Mouse (Mus musculus) intestine, embryonic 15.5 days (tissue): ENCODE results near the gene Ttll9. TPM values are rescaled to one million over a fixed set of nuclear protein-coding genes. Genes with fewer than 3 reads are reported as not detected.

ENCODE experiments used
- ATAC-seq: fragments of 200-750 bp; cut with Nextera tagmentation; 2 replicates; pipeline ENCODE4 v1.8.0; 2017; ENCODE audit warnings: moderate TSS enrichment, moderate library complexity
- H3K27ac ChIP-seq: fragments of 300-500 bp; sonication (generic); 2 replicates; pipeline ENCODE4 v1.5.1; 2015; ENCODE audit warnings: mild to moderate bottlenecking, inconsistent platforms
- H3K27me3 ChIP-seq: fragments of 300-500 bp; sonication (generic); replicated peaks from 2 replicates; pipeline ENCODE4 v1.6.1; 2015; ENCODE audit warnings: inconsistent platforms
- H3K36me3 ChIP-seq: fragments of 300-500 bp; sonication (generic); 2 replicates; pipeline ENCODE4 v1.6.1; 2015; ENCODE audit warnings: inconsistent platforms
- H3K4me1 ChIP-seq: fragments of 300-500 bp; sonication (generic); replicated peaks from 2 replicates; pipeline ENCODE4 v1.6.1; 2015; ENCODE audit warnings: inconsistent platforms
- H3K4me2 ChIP-seq: fragments of 300-500 bp; sonication (generic); replicated peaks from 2 replicates; pipeline ENCODE4 v1.6.1; 2015; ENCODE audit warnings: mild to moderate bottlenecking, inconsistent platforms
- H3K4me3 ChIP-seq: fragments of 300-500 bp; sonication (generic); replicated peaks from 2 replicates; pipeline ENCODE4 v1.5.1; 2015; ENCODE audit warnings: inconsistent platforms
- H3K9ac ChIP-seq: fragments of 300-500 bp; sonication (generic); 2 replicates; pipeline ENCODE4 v1.6.1; 2015; ENCODE audit warnings: inconsistent platforms
- H3K9me3 ChIP-seq: fragments of 300-500 bp; sonication (generic); 2 replicates; pipeline ENCODE4 v1.6.1; 2016; ENCODE audit warnings: inconsistent platforms
- WGBS: fragments of 180-500 bp; shearing (Covaris S2); methylation state at CpG from one replicate; pipeline ENCODE4 v1.1.7; 2015; 5-methylcytosine and 5-hydroxymethylcytosine counted together
- polyA plus RNA-seq: library from polyadenylated mRNA; unstranded; fragments of >200 nt; fragmentation: Nextera tagmentation; extraction: Ambion mirVana; gene quantifications from 2 replicates; pipeline ENCODE4 v1.2.1, GENCODE M21; 2015

The Ttll9 gene
- polyA plus RNA-seq, 1 experiment from 2014 or later: 0.18 TPM

- Histone ChIP-seq H3K9me3 (no peaks in the 10 kb centered on the region), H3K4me1 (no peaks in the 10 kb centered on the region), H3K4me2 (no peak overlapping the region), H3K4me3 (no peak overlapping the region), H3K27me3 (peaks cover 17% of the 10 kb centered on the region), H3K36me3 (no peaks in the 10 kb centered on the region), H3K27ac (no peak overlapping the region), H3K9ac (no peak overlapping the region)
- WGBS: 78% methylated on average over 7 of the region's 7 CpGs
- ATAC-seq: no peak
These were observed 63.8 kb downstream of the Ttll9 start for GRCm38 (mm10) chr2:153026052-153026451.

DNA sequence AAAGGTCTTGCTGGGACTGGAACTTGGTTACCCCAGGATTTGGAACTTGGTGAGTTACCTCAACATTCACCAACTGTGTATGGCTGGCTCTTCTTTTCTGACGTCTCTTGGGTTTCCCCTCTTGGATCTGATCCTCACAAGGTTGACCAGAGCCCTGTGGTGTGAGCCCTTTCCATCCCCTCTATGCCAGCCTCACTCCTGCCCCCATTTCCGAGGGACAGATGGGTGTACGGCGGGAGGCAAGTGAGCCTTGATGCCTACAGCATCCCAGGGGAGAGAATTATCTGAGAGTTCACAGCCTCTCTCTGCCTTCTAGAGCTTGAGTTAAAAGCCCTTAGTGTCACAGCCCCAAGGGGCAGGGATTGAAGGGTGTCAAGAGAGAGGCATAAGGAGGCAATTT, 65.2 kb downstream of the Ttll9 start:
- 58% methylated on average over 4 of the region's 4 CpGs for WGBS
- H3K27ac ChIP-seq: no peak overlapping the region
- no peak overlapping the region for H3K4me2 ChIP-seq
- H3K9me3 ChIP-seq: no peaks in the 10 kb centered on the region
- no peaks in the 10 kb centered on the region for H3K36me3 ChIP-seq
- H3K27me3 ChIP-seq: peaks cover 30% of the 10 kb centered on the region
- no peak overlapping the region for H3K4me3 ChIP-seq
- H3K9ac ChIP-seq: no peak overlapping the region
- peaks cover 8% of the 10 kb centered on the region; the same call in 1 of the 2 replicates for H3K4me1 ChIP-seq
- no peak for ATAC-seq

DNA sequence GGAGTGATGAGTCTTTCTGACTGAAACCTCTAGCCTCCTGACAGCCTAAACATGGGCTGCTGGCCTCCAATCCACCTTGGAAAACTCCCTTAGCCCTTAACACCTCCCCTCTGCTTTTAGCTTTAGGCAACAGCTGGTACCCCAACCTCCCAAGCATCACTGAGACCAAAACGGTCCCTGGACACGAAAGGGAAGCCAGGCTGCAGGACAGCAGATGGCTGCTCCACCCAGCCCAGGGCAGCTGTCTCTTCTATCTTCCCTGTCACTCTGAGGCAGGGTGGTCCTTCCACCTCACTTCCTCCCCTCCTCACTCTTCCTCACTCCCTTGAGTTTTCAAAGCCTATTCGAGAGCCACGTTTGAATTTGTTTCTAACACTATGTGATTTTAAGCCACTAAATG, 68.1 kb downstream of the Ttll9 start:
- H3K4me1 ChIP-seq: peaks cover 9% of the 10 kb centered on the region; the same call in 1 of the 2 replicates
- H3K36me3 ChIP-seq: no peaks in the 10 kb centered on the region
- no peak overlapping the region for H3K4me3 ChIP-seq
- no peak overlapping the region for H3K4me2 ChIP-seq
- ATAC-seq: no peak
- H3K27me3 ChIP-seq: peaks cover 42% of the 10 kb centered on the region
- 27% methylated on average over 4 of the region's 4 CpGs for WGBS
- no peaks in the 10 kb centered on the region for H3K9me3 ChIP-seq
- no peak overlapping the region for H3K9ac ChIP-seq
- H3K27ac ChIP-seq: no peak overlapping the region

DNA sequence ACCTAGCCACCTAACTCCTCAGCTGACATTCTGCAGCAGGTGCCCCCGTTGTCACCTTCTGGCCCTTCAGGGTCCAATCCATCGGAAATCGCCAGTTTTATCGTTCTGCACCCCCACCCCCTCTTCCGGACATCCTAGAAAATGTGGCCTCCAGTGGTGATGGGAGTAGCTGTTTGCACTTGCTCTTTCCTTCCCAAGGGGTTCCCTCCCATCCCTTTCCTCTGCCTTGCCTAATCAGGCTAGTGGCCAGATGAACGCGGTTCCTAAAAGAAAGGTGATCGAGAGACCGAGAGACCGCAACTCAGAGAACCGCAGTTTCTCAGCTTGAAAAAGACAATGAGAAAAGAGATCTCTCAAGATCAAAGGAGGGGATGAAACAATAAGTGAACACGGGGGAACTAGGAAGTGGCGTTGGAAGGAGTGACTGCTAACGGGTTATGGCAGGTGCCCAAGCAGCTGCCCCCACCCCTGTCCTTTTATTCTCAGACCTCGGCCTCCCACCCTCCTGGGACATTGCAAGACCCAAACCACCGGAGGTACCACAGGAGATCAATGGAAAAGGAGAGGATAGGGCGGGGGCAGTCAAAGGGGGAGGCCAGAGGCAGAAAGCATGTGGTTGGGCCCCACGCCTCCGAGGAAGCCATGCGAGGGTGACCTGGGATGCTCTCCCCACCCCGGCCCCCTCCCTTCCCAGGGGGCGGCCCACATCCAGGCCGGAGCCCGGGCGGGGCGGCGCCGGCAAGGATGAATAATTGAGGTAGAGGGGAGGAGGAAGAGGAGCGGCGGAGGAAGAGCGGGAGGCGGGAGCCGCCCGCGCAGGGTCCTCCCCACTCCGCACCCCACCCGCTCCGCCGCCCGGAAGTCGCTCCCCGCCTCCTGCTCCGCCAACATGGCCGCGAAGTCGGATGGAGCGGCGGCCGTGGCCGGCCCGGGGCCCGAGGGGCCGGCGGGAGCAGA, 69.1 kb downstream of the Ttll9 start, which contains the start of gene Xkr7:
TSS of gene Xkr7 (plus strand) at position 727 of the 957 bp plus-strand sequence.
- no peak within 1 kb of the TSS for H3K27ac ChIP-seq
- H3K4me1 ChIP-seq: peaks cover 9% of the 10 kb centered on the region; the same call in 1 of the 2 replicates
- H3K27me3 ChIP-seq: peaks cover 46% of the 10 kb centered on the region
- H3K4me3 ChIP-seq: peak within 1 kb of the TSS; percentile 44
- no peaks in the 10 kb centered on the region for H3K36me3 ChIP-seq
- no peaks in the 10 kb centered on the region for H3K9me3 ChIP-seq
- ATAC-seq: peak; percentile 59
- H3K4me2 ChIP-seq: peak within 1 kb of the TSS; percentile 81
- H3K9ac ChIP-seq: no peak within 1 kb of the TSS
- 3% methylated on average over 49 of the region's 54 CpGs for WGBS

DNA sequence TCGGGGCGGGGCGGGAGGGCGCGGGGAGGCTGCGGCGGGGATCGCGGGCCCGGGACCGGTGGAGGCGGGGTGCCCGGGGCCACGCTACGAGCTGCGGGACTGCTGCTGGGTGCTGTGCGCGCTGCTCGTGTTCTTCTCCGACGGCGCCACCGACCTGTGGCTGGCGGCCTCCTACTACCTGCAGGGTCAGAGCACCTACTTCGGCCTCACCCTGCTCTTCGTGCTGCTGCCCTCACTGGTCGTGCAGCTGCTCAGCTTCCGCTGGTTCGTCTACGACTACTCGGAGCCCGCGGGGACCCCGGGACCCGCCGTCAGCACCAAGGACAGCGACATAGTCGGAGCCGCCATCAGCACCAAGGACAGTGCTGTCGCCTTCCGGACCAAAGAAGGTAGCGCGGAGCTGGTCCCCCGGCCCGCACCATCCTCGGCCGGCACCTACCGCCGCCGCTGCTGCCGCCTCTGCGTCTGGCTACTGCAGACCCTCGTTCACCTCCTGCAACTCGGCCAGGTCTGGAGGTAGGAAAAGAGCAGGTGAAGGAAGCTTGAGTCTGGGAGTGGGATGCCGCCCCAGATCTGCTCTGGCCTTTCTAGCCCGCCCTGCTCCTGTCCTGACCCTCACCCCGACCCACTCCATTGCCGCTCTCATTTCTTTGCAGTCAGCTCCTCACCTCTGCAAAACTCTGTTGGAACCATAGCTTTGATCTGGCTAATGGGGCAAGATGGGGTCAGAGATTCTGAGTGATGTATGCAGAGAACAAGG, 70.0 kb downstream of the Ttll9 start:
- H3K27ac ChIP-seq: no peak overlapping the region
- peaks cover 9% of the 10 kb centered on the region; the same call in 1 of the 2 replicates for H3K4me1 ChIP-seq
- ATAC-seq: peak; percentile 83
- peaks cover 46% of the 10 kb centered on the region for H3K27me3 ChIP-seq
- 2% methylated on average over 58 of the region's 58 CpGs for WGBS
- no peaks in the 10 kb centered on the region for H3K9me3 ChIP-seq
- H3K4me3 ChIP-seq: peak overlapping the region; percentile 44
- H3K4me2 ChIP-seq: peak overlapping the region; percentile 81
- H3K9ac ChIP-seq: no peak overlapping the region
- H3K36me3 ChIP-seq: no peaks in the 10 kb centered on the region

- ATAC-seq: no peak
- Histone ChIP-seq H3K4me2 (no peak overlapping the region), H3K27me3 (peaks cover 49% of the 10 kb centered on the region), H3K9me3 (no peaks in the 10 kb centered on the region), H3K27ac (no peak overlapping the region), H3K36me3 (no peaks in the 10 kb centered on the region), H3K4me3 (0 out of 2 replicates have a peak overlapping the region, but pooled peaks have one; percentile 6), H3K4me1 (peaks cover 9% of the 10 kb centered on the region; the same call in 1 of the 2 replicates), H3K9ac (no peak overlapping the region)
- 21% methylated on average over 4 of the region's 4 CpGs for WGBS
These were observed 70.7 kb downstream of the Ttll9 start for GRCm38 (mm10) chr2:153032973-153033372.

- WGBS: 73% methylated on average over 5 of the region's 5 CpGs
- ATAC-seq: no peak
These were observed 71.4 kb downstream of the Ttll9 start for GRCm38 (mm10) chr2:153033545-153034230.

DNA sequence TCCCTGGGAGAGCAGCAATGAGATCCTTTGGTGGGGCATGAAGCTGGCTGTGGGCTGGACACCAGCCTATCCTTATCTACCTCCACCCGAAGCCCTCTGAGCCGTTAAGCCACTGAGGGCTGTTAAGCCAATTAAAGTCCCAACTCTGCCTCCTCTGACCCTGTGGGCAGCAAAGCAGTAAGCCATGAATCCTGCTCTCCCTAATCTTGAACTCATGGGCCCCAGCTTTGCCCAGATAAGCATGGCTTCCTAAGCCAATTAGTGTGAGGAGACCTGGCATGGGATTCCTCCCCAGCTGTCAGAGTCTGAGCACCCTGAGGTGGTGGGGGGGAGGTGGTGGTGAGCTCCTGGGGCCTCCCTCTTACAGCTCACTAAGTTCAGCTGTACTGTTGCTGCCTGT, 74.4 kb downstream of the Ttll9 start:
- H3K27me3 ChIP-seq: peaks cover 27% of the 10 kb centered on the region
- ATAC-seq: no peak
- WGBS: 22% methylated on average over 2 of the region's 2 CpGs

More at GRCm38 (mm10) chr2:153033545-153034230, 71.4 kb downstream of the Ttll9 start:
- Histone ChIP-seq H3K27ac (no peak overlapping the region), H3K9ac (no peak overlapping the region), H3K4me2 (no peak overlapping the region), H3K4me1 (peaks cover 9% of the 10 kb centered on the region; the same call in 1 of the 2 replicates), H3K36me3 (no peaks in the 10 kb centered on the region), H3K27me3 (peaks cover 47% of the 10 kb centered on the region), H3K9me3 (no peaks in the 10 kb centered on the region), H3K4me3 (no peak overlapping the region)

DNA sequence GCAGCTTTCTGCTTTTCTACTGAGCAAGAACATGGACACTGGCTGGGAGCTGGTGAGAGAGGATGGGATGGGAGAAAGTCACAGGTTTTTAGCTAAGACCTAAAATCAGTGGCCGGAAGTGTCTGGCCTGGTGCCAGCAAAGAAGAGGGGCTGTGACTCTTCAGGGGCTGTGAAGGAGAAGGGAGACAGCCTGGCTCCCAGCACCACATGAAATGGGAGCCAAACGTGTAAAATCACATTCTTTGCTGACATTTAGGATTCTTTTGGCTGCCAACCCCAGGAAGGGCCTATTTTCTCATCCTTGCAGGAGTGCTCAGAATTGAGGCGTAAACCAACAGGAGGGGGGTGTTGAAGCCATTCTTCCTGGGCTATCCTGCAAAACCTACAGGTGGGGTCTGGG, 81.6 kb downstream of the Ttll9 start:
- H3K27ac ChIP-seq: no peak overlapping the region
- no peaks in the 10 kb centered on the region for H3K36me3 ChIP-seq
- 42% methylated on average over 3 of the region's 3 CpGs for WGBS
- H3K9ac ChIP-seq: no peak overlapping the region
- H3K4me1 ChIP-seq: 0 out of 2 replicates have a peak, but pooled peaks cover 8% of the 10 kb centered on the region
- H3K4me2 ChIP-seq: no peak overlapping the region
- H3K9me3 ChIP-seq: no peaks in the 10 kb centered on the region
- no peak for ATAC-seq
- H3K4me3 ChIP-seq: no peak overlapping the region
- 0 out of 2 replicates have a peak, but pooled peaks cover 4% of the 10 kb centered on the region for H3K27me3 ChIP-seq

More for the DNA sequence above, 74.4 kb downstream of the Ttll9 start:
- no peak overlapping the region for H3K27ac ChIP-seq
- no peak overlapping the region for H3K4me2 ChIP-seq
- peaks cover 7% of the 10 kb centered on the region; the same call in 1 of the 2 replicates for H3K4me1 ChIP-seq
- no peaks in the 10 kb centered on the region for H3K36me3 ChIP-seq
- H3K9ac ChIP-seq: no peak overlapping the region
- H3K4me3 ChIP-seq: no peak overlapping the region
- no peaks in the 10 kb centered on the region for H3K9me3 ChIP-seq

GRCm38 (mm10) chr2:153045884-153046299, 83.6 kb downstream of the Ttll9 start:
- no peaks in the 10 kb centered on the region for H3K9me3 ChIP-seq
- no peak overlapping the region for H3K4me3 ChIP-seq
- H3K9ac ChIP-seq: no peak overlapping the region
- 0 out of 2 replicates have a peak, but pooled peaks cover 10% of the 10 kb centered on the region for H3K4me1 ChIP-seq
- H3K4me2 ChIP-seq: no peak overlapping the region
- no peak for ATAC-seq
- no peak overlapping the region for H3K27ac ChIP-seq
- H3K36me3 ChIP-seq: no peaks in the 10 kb centered on the region
- WGBS: 36% methylated on average over 8 of the region's 8 CpGs
- peaks cover 10% of the 10 kb centered on the region for H3K27me3 ChIP-seq

- Histone ChIP-seq H3K4me2 (no peak overlapping the region), H3K4me3 (no peak overlapping the region), H3K9me3 (no peaks in the 10 kb centered on the region), H3K9ac (no peak overlapping the region), H3K27ac (no peak overlapping the region), H3K4me1 (0 out of 2 replicates have a peak, but pooled peaks cover 13% of the 10 kb centered on the region), H3K36me3 (no peaks in the 10 kb centered on the region), H3K27me3 (peaks cover 29% of the 10 kb centered on the region)
- 35% methylated on average over 17 of the region's 17 CpGs for WGBS
- no peak for ATAC-seq
These were observed 85.7 kb downstream of the Ttll9 start for GRCm38 (mm10) chr2:153047828-153048465.
